Mouse (Mus musculus): ENCODE data around the gene Tmem233. TPM values are rescaled to one million over a fixed set of nuclear protein-coding genes. Genes with fewer than 3 reads are reported as not detected.

Tmem233 gene
- total and polyA plus RNA-seq, 3 experiments, result 6.0 TPM; not detected in 2

- TF ChIP-seq JUND (IDR thresholded peaks at IDR 0.05; ENCODE audit: low read depth, low read length) (no peak), GATA1 (IDR thresholded peaks at IDR 0.05; ENCODE audit: low read depth, low read length) (peak; percentile 66)
- H3K36me3 ChIP-seq (ENCODE audit: control insufficient read depth in 1 of 2, insufficient read depth in 2 of 2, low read length in 2 of 2), result peaks cover 0 to 4% of the 10 kb centered on the region in 2 experiments; a peak in 3 of 4 replicates
- H3K9me3 ChIP-seq (replicated peaks; ENCODE audit: insufficient read depth, low read length), result no peaks in the 10 kb centered on the region
- no peak overlapping the region for H3K4me3 ChIP-seq (ENCODE audit: control insufficient read depth in 1 of 2, insufficient read depth in 1 of 2, low read depth in 2 of 2, low read length in 2 of 2)
- H3K9ac ChIP-seq (ENCODE audit: control insufficient read depth, low read depth, low read length, poor library complexity, severe bottlenecking), result no peak overlapping the region; the same call in 1 of the 2 replicates
- H3K79me2 ChIP-seq (ENCODE audit: control insufficient read depth, insufficient read depth, low read length, poor library complexity), result no peaks in the 10 kb centered on the region
- no peaks in the 10 kb centered on the region for H3K27me3 ChIP-seq (ENCODE audit: control insufficient read depth in 1 of 2, insufficient read depth in 2 of 2, low read length in 2 of 2)
- peaks cover 3 to 15% of the 10 kb centered on the region in 2 experiments; a peak in 3 of 4 replicates for H3K4me1 ChIP-seq (ENCODE audit: control insufficient read depth in 1 of 2, insufficient read depth in 2 of 2, low read length in 2 of 2)
- H3K27ac ChIP-seq (ENCODE audit: control insufficient read depth, low read depth, low read length), result no peak overlapping the region
- no peak for DNase-seq (ENCODE audit: low read depth, low spot score)
Observed at GRCm38 (mm10) chr5:116007723-116008122, 75.3 kb downstream of the Tmem233 start.

- H3K27me3 ChIP-seq (ENCODE audit: control insufficient read depth in 1 of 2, insufficient read depth in 2 of 2, low read length in 2 of 2), result no peaks in the 10 kb centered on the region
- peak; percentile 72; the same call in 1 of the 2 replicates for TF ChIP-seq ZNF384 (IDR thresholded peaks at IDR 0.05; ENCODE audit: low read depth, low read length)
- TF ChIP-seq MAFK (IDR thresholded peaks at IDR 0.05; ENCODE audit: borderline replicate concordance, low read depth, low read length), result no peak
- TF ChIP-seq NRF1 (IDR thresholded peaks at IDR 0.05; ENCODE audit: insufficient read depth, low read depth, low read length, poor library complexity, severe bottlenecking), result no peak
- TF ChIP-seq GATA1 (IDR thresholded peaks at IDR 0.05; ENCODE audit: low read depth, low read length), result no peak
- TF ChIP-seq SMC3 (IDR thresholded peaks at IDR 0.05; ENCODE audit: low read depth, low read length), result peak; percentile 45
- peak; percentile 6; the same call in 1 of the 2 replicates for TF ChIP-seq RAD21 (IDR thresholded peaks at IDR 0.05; ENCODE audit: low read depth, low read length)
- TF ChIP-seq CTCF (IDR thresholded peaks at IDR 0.05 in 2 of 3, conservative IDR thresholded peaks at IDR 0.05 in 1 of 3; ENCODE audit: control insufficient read depth in 1 of 3, insufficient read depth in 1 of 3, low read depth in 2 of 3, low read length in 3 of 3, poor library complexity in 1 of 3, severe bottlenecking in 1 of 3), result peak; percentile 23 to 50 (median 36); a peak in 5 of 6 replicates
- H3K9me3 ChIP-seq (replicated peaks; ENCODE audit: insufficient read depth, low read length), result no peaks in the 10 kb centered on the region
- DNase-seq (ENCODE audit: low read depth, low spot score), result peak; percentile 65
- peaks cover 3 to 15% of the 10 kb centered on the region in 2 experiments; a peak in 3 of 4 replicates for H3K4me1 ChIP-seq (ENCODE audit: control insufficient read depth in 1 of 2, insufficient read depth in 2 of 2, low read length in 2 of 2)
- H3K79me2 ChIP-seq (ENCODE audit: control insufficient read depth, insufficient read depth, low read length, poor library complexity), result no peaks in the 10 kb centered on the region
- H3K36me3 ChIP-seq (ENCODE audit: control insufficient read depth in 1 of 2, insufficient read depth in 2 of 2, low read length in 2 of 2), result peaks cover 0 to 4% of the 10 kb centered on the region in 2 experiments; a peak in 3 of 4 replicates
- no peak overlapping the region for H3K4me3 ChIP-seq (ENCODE audit: control insufficient read depth in 1 of 2, insufficient read depth in 1 of 2, low read depth in 2 of 2, low read length in 2 of 2)
- no peak overlapping the region for H3K9ac ChIP-seq (ENCODE audit: control insufficient read depth, low read depth, low read length, poor library complexity, severe bottlenecking)
- H3K27ac ChIP-seq (ENCODE audit: control insufficient read depth, low read depth, low read length), result no peak overlapping the region
Observed at GRCm38 (mm10) chr5:116006324-116007099, 76.5 kb downstream of the Tmem233 start.

GRCm38 (mm10) chr5:116004271-116004670 is 78.8 kb downstream of the Tmem233 start:
- TF ChIP-seq MYB (IDR thresholded peaks at IDR 0.05; ENCODE audit: low read depth, low read length), result no peak
- no peak for TF ChIP-seq CHD2 (IDR thresholded peaks at IDR 0.05; ENCODE audit: low read length)
- no peak for TF ChIP-seq TBP (IDR thresholded peaks at IDR 0.05; ENCODE audit: low read depth, low read length)
- TF ChIP-seq MAFK (IDR thresholded peaks at IDR 0.05; ENCODE audit: borderline replicate concordance, low read depth, low read length), result no peak
- no peak for TF ChIP-seq POLR2AphosphoS2 (IDR thresholded peaks at IDR 0.05; ENCODE audit: low read length)
- TF ChIP-seq MAX (IDR thresholded peaks at IDR 0.05; ENCODE audit: low read length), result no peak
- TF ChIP-seq RAD21 (IDR thresholded peaks at IDR 0.05; ENCODE audit: low read depth, low read length), result no peak
- TF ChIP-seq ETS1 (IDR thresholded peaks at IDR 0.05; ENCODE audit: low read depth, low read length), result no peak
- no peaks in the 10 kb centered on the region for H3K27me3 ChIP-seq (ENCODE audit: control insufficient read depth in 1 of 2, insufficient read depth in 2 of 2, low read length in 2 of 2)
- no peak overlapping the region for H3K4me3 ChIP-seq (ENCODE audit: control insufficient read depth in 1 of 2, insufficient read depth in 1 of 2, low read depth in 2 of 2, low read length in 2 of 2)
- peaks cover 3 to 12% of the 10 kb centered on the region in 2 experiments; a peak in 3 of 4 replicates for H3K4me1 ChIP-seq (ENCODE audit: control insufficient read depth in 1 of 2, insufficient read depth in 2 of 2, low read length in 2 of 2)
- no peak for DNase-seq (ENCODE audit: low read depth, low spot score)
- H3K9me3 ChIP-seq (replicated peaks; ENCODE audit: insufficient read depth, low read length), result no peaks in the 10 kb centered on the region
- no peaks in the 10 kb centered on the region for H3K79me2 ChIP-seq (ENCODE audit: control insufficient read depth, insufficient read depth, low read length, poor library complexity)
- H3K36me3 ChIP-seq (ENCODE audit: control insufficient read depth in 1 of 2, insufficient read depth in 2 of 2, low read length in 2 of 2), result peaks cover 0 to 4% of the 10 kb centered on the region in 2 experiments; a peak in 3 of 4 replicates
- H3K9ac ChIP-seq (ENCODE audit: control insufficient read depth, low read depth, low read length, poor library complexity, severe bottlenecking), result no peak overlapping the region
- H3K27ac ChIP-seq (ENCODE audit: control insufficient read depth, low read depth, low read length), result no peak overlapping the region
